Mouse (Mus musculus): ENCODE measurements at regions not wholly inside any gene's neighbourhood (a gene's known extent, or its start where the extent isn't known, plus 50 kb on each side); places are given as distances from the start of the nearest gene placed in this dataset.
A peak's percentile ranks its signal among the peaks of the same experiment; 100 is the strongest.
"Not testable (repeated sequence)": the region's sequence is repeated elsewhere in the genome, so short reads cannot be mapped to it uniquely, and the experiment has no call there.

- WGBS, result 78% methylated on average over 1 of the region's 1 CpGs
- H3K4me1 ChIP-seq (replicated peaks), result no peaks in the 10 kb centered on the region
- no peak overlapping the region for H3K27ac ChIP-seq (ENCODE audit: poor library complexity, severe bottlenecking)
- no peaks in the 10 kb centered on the region for H3K9me3 ChIP-seq (replicated peaks)
- H3K9ac ChIP-seq, result no peak overlapping the region
- no peaks in the 10 kb centered on the region for H3K36me3 ChIP-seq
- H3K4me2 ChIP-seq, result no peak overlapping the region
- no peaks in the 10 kb centered on the region for H3K27me3 ChIP-seq (replicated peaks)
- H3K4me3 ChIP-seq, result no peak overlapping the region
- ATAC-seq (ENCODE audit: insufficient number of reproducible peaks, low FRiP score), result no peak
These were observed 65.4 kb upstream of the Vps41 start for GRCm38 (mm10) chr13:18651658-18652057.

- ATAC-seq (ENCODE audit: insufficient number of reproducible peaks, low FRiP score), result no peak
- H3K4me3 ChIP-seq, result peak overlapping the region; percentile 24
- H3K27ac ChIP-seq (ENCODE audit: poor library complexity, severe bottlenecking), result no peak overlapping the region
These were observed 102.1 kb upstream of the Vps41 start for GRCm38 (mm10) chr13:18614763-18615616.

GRCm38 (mm10) chr13:18580718-18581550 is 136.2 kb upstream of the Vps41 start:
- Histone ChIP-seq H3K4me1 (replicated peaks) (no peaks in the 10 kb centered on the region), H3K9ac (no peak overlapping the region), H3K27me3 (replicated peaks) (no peaks in the 10 kb centered on the region), H3K36me3 (no peaks in the 10 kb centered on the region), H3K4me2 (peak overlapping the region; percentile 22; the same call in 1 of the 2 replicates), H3K4me3 (no peak overlapping the region), H3K27ac (ENCODE audit: poor library complexity, severe bottlenecking) (no peak overlapping the region), H3K9me3 (replicated peaks) (no peaks in the 10 kb centered on the region)
- ATAC-seq (ENCODE audit: insufficient number of reproducible peaks, low FRiP score), result no peak
- 45% methylated on average over 19 of the region's 19 CpGs for WGBS

More at GRCm38 (mm10) chr13:18614763-18615616, 102.1 kb upstream of the Vps41 start:
- Histone ChIP-seq H3K4me2 (peak overlapping the region; percentile 70), H3K4me1 (replicated peaks) (peaks cover 6% of the 10 kb centered on the region; the same call in 1 of the 2 replicates), H3K36me3 (no peaks in the 10 kb centered on the region), H3K27me3 (replicated peaks) (no peaks in the 10 kb centered on the region), H3K9ac (peak overlapping the region; percentile 5; the same call in 1 of the 2 replicates), H3K9me3 (replicated peaks) (no peaks in the 10 kb centered on the region)
- 18% methylated on average over 18 of the region's 18 CpGs for WGBS

GRCm38 (mm10) chr13:18576016-18576415 is 141.1 kb upstream of the Vps41 start:
- H3K4me2 ChIP-seq, result no peak overlapping the region
- no peak overlapping the region for H3K27ac ChIP-seq (ENCODE audit: poor library complexity, severe bottlenecking)
- no peaks in the 10 kb centered on the region for H3K9me3 ChIP-seq (replicated peaks)
- H3K36me3 ChIP-seq, result no peaks in the 10 kb centered on the region
- no peak overlapping the region for H3K4me3 ChIP-seq
- H3K27me3 ChIP-seq (replicated peaks), result no peaks in the 10 kb centered on the region
- no peak for ATAC-seq (ENCODE audit: insufficient number of reproducible peaks, low FRiP score)
- H3K4me1 ChIP-seq (replicated peaks), result no peaks in the 10 kb centered on the region
- no peak overlapping the region for H3K9ac ChIP-seq
- WGBS, result 73% methylated on average over 4 of the region's 4 CpGs

- Histone ChIP-seq H3K36me3 (no peaks in the 10 kb centered on the region), H3K9me3 (replicated peaks) (no peaks in the 10 kb centered on the region), H3K4me2 (no peak overlapping the region), H3K4me3 (no peak overlapping the region), H3K4me1 (replicated peaks) (no peaks in the 10 kb centered on the region), H3K9ac (no peak overlapping the region), H3K27ac (ENCODE audit: poor library complexity, severe bottlenecking) (no peak overlapping the region), H3K27me3 (replicated peaks) (no peaks in the 10 kb centered on the region)
- no peak for ATAC-seq (ENCODE audit: insufficient number of reproducible peaks, low FRiP score)
- 19% methylated on average over 5 of the region's 5 CpGs for WGBS
These were observed 141.5 kb upstream of the Vps41 start for GRCm38 (mm10) chr13:18575599-18575998.

GRCm38 (mm10) chr13:18542032-18542431 is 144.5 kb upstream of the Pou6f2 start:
- H3K4me3 ChIP-seq; H3K9me3 ChIP-seq (replicated peaks); H3K27me3 ChIP-seq (replicated peaks); H3K4me1 ChIP-seq (replicated peaks); ATAC-seq (ENCODE audit: insufficient number of reproducible peaks, low FRiP score); H3K4me2 ChIP-seq; H3K36me3 ChIP-seq; H3K27ac ChIP-seq (ENCODE audit: poor library complexity, severe bottlenecking); H3K9ac ChIP-seq: not testable (repeated sequence)
- 75% methylated on average over 4 of the region's 4 CpGs for WGBS

- H3K4me1 ChIP-seq (replicated peaks), result no peaks in the 10 kb centered on the region
- H3K27me3 ChIP-seq (replicated peaks), result no peaks in the 10 kb centered on the region
- H3K4me2 ChIP-seq, result no peak overlapping the region
- 36% methylated on average over 1 of the region's 1 CpGs for WGBS
- ATAC-seq (ENCODE audit: insufficient number of reproducible peaks, low FRiP score), result no peak
- H3K4me3 ChIP-seq, result no peak overlapping the region
- no peak overlapping the region for H3K27ac ChIP-seq (ENCODE audit: poor library complexity, severe bottlenecking)
- no peaks in the 10 kb centered on the region for H3K36me3 ChIP-seq
- H3K9me3 ChIP-seq (replicated peaks), result peaks cover 3% of the 10 kb centered on the region; the same call in 1 of the 2 replicates
- H3K9ac ChIP-seq, result no peak overlapping the region
These were observed 133.0 kb upstream of the Pou6f2 start for GRCm38 (mm10) chr13:18530509-18530908.

GRCm38 (mm10) chr13:18498159-18498558 is 100.7 kb upstream of the Pou6f2 start:
- Histone ChIP-seq H3K4me2 (no peak overlapping the region; the same call in 1 of the 2 replicates), H3K9ac (no peak overlapping the region), H3K27me3 (replicated peaks) (no peaks in the 10 kb centered on the region), H3K27ac (ENCODE audit: poor library complexity, severe bottlenecking) (no peak overlapping the region), H3K4me3 (no peak overlapping the region), H3K9me3 (replicated peaks) (0 out of 2 replicates have a peak, but pooled peaks cover 3% of the 10 kb centered on the region), H3K36me3 (no peaks in the 10 kb centered on the region), H3K4me1 (replicated peaks) (peaks cover 8% of the 10 kb centered on the region; the same call in 1 of the 2 replicates)
- 24% methylated on average over 4 of the region's 4 CpGs for WGBS
- ATAC-seq (ENCODE audit: insufficient number of reproducible peaks, low FRiP score), result no peak

- H3K4me2 ChIP-seq, result peak overlapping the region; percentile 21; the same call in 1 of the 2 replicates
- no peak overlapping the region for H3K9ac ChIP-seq
- 19% methylated on average over 5 of the region's 5 CpGs for WGBS
- ATAC-seq (ENCODE audit: insufficient number of reproducible peaks, low FRiP score), result no peak
- no peaks in the 10 kb centered on the region for H3K36me3 ChIP-seq
- 0 out of 2 replicates have a peak, but pooled peaks cover 3% of the 10 kb centered on the region for H3K9me3 ChIP-seq (replicated peaks)
- H3K27me3 ChIP-seq (replicated peaks), result no peaks in the 10 kb centered on the region
- H3K27ac ChIP-seq (ENCODE audit: poor library complexity, severe bottlenecking), result no peak overlapping the region
- H3K4me3 ChIP-seq, result no peak overlapping the region
- H3K4me1 ChIP-seq (replicated peaks), result peaks cover 8% of the 10 kb centered on the region; the same call in 1 of the 2 replicates
These were observed 100.2 kb upstream of the Pou6f2 start for GRCm38 (mm10) chr13:18497582-18498157.

- no peaks in the 10 kb centered on the region for H3K27me3 ChIP-seq (replicated peaks)
- H3K36me3 ChIP-seq, result no peaks in the 10 kb centered on the region
- no peak overlapping the region for H3K9ac ChIP-seq
- no peak overlapping the region for H3K27ac ChIP-seq (ENCODE audit: poor library complexity, severe bottlenecking)
- 77% methylated on average over 10 of the region's 10 CpGs for WGBS
- no peak overlapping the region for H3K4me3 ChIP-seq
- H3K4me2 ChIP-seq, result no peak overlapping the region
- H3K4me1 ChIP-seq (replicated peaks), result peaks cover 8% of the 10 kb centered on the region; the same call in 1 of the 2 replicates
- no peaks in the 10 kb centered on the region for H3K9me3 ChIP-seq (replicated peaks)
- ATAC-seq (ENCODE audit: insufficient number of reproducible peaks, low FRiP score), result no peak
These were observed 97.7 kb upstream of the Pou6f2 start for GRCm38 (mm10) chr13:18495021-18495811.

All from heart, embryonic 12.5 days (tissue).